Mouse (Mus musculus) forelimb bud, embryonic 11.5 days (tissue): ENCODE results near the gene Plrg1.

Experiments
- DNase-seq: peaks from one replicate; pipeline ENCODE4 v3.0.0-alpha.2; 2012; ENCODE audit warnings: low read depth, low spot score

The Plrg1 gene

GRCm38 (mm10) chr3:83055281-83056038 is at the start of gene Plrg1:
Plrg1 (plus strand) TSS chr3:83055522.
- peak; percentile 97 for DNase-seq

DNA sequence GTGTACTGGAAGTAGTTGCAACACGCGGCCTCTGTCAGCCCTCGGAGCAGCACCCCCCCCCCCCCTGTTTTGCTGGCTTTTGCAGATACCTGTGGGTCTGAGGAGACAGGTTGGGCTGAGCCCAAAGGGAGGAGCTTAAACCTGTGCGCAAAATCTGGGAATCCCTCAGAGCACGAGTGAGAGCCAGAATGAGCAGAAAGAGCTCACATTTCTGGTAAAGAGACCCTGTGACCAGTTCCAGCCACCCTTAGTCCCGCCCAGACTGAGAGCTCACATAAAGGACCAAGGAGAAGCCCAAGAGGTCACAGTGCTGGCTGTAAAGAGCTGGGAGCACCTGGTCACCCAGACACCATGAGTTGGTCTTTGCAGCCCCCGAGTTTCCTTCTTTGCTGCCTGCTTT is 47.8 kb upstream of the Plrg1 start, which contains the start of gene Fgg:
TSS of gene Fgg (plus strand) at position 168 of the 400 bp plus-strand sequence.
- no peak for DNase-seq

DNA sequence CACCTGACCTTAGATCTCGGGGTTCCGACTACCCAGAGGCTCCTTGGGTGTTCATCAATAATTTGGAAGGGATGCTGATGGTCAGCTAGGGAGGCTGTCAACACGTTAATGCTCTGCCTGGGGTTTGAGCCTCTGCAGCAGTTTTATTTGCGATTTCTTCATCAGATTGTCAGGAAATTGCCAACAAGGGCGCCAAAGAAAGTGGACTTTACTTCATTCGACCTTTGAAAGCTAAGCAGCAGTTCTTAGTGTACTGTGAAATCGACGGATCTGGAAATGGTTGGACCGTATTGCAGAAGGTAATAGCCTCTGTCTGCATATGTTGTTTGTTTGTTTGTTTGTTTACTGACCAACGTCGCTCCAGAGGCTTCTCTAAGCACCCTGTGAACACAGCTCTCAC is 45.0 kb upstream of the Plrg1 start:
- DNase-seq, result no peak

DNA sequence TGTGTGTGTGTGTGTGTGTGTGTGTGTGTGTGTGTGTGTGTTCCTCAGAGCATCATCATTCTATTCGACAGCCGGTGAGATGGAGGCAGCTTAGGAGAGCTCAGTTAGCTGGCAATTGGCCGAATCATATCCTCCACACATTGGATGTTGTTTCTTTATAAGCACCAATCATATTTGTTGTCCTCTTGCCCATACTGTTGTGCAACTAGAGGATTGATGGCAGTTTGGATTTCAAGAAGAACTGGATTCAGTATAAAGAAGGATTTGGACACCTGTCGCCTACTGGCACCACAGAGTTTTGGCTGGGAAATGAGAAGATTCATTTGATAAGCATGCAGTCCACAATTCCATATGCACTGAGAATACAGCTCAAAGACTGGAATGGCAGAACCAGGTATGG is 44.2 kb upstream of the Plrg1 start:
- no peak for DNase-seq

- no peak for DNase-seq
Measured at GRCm38 (mm10) chr3:83011565-83011964, 43.8 kb upstream of the Plrg1 start.

DNA sequence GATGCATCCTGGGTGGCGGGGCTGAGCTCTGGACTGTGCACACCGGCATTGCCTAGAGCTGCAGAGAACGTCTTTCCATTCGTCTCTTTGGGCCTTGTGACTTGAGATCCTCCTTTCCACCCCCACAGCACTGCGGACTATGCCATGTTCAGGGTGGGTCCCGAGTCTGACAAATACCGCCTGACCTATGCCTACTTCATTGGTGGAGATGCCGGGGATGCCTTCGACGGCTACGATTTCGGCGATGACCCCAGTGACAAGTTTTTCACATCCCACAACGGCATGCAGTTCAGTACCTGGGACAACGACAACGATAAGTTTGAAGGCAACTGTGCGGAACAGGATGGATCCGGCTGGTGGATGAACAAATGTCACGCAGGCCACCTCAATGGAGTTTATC is 42.7 kb upstream of the Plrg1 start:
- DNase-seq, result no peak

DNA sequence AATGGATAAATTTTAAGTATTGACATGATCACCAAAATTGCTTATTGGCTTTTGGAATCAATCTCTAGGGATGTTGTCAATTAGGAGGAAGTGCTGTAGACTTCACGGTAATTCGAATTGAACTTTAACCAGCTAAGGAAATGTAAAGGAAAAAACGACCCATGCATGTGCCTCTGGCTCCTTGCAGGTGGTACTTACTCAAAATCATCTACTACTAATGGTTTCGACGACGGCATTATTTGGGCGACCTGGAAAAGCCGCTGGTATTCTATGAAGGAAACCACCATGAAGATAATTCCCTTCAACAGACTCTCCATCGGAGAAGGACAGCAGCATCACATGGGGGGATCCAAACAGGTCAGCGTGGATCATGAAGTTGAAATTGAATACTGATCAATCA is 41.4 kb upstream of the Plrg1 start:
- no peak for DNase-seq

GRCm38 (mm10) chr3:83016236-83016635 is 39.1 kb upstream of the Plrg1 start:
- no peak for DNase-seq

DNA sequence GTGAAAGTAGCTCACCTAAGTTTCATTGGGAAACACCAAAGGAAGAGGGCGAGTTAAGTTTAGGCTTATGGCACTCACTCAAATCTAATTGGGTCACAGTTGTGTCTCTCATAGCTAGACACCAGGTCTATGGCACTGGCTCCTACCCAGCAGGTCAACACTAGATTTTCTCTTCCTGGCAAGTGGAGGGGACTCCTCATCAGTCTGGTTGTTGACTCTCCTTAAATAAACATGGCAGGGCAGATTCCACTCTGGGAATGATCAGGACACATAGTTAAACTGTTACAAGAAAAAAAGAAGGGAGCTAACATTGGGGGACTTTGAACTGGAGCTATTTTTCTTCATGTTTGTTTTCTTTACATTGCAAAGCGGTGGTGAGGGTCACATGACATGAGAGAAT is 34.9 kb upstream of the Plrg1 start:
- no peak for DNase-seq

DNA sequence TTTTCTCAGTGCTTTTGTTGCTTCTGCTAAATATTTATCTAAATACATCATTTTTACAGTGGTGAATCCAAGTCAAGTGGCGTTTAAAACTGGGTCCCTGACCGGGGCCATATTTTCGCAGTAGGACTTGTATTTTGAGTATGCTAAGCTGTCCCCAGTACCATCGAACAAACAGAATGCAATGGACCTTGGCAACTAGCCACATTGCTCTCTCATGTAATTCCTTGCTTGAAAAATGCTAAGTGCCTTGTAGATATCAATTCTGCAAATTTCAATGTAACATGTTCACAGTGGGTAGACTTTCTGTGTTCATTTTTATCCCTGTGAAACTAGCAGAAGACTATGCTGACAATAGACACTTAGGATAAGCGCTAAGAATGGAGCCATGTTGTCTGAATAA is 34.1 kb upstream of the Plrg1 start:
- no peak for DNase-seq

GRCm38 (mm10) chr3:83025036-83025435 is 30.3 kb upstream of the Plrg1 start:
- no peak for DNase-seq

DNA sequence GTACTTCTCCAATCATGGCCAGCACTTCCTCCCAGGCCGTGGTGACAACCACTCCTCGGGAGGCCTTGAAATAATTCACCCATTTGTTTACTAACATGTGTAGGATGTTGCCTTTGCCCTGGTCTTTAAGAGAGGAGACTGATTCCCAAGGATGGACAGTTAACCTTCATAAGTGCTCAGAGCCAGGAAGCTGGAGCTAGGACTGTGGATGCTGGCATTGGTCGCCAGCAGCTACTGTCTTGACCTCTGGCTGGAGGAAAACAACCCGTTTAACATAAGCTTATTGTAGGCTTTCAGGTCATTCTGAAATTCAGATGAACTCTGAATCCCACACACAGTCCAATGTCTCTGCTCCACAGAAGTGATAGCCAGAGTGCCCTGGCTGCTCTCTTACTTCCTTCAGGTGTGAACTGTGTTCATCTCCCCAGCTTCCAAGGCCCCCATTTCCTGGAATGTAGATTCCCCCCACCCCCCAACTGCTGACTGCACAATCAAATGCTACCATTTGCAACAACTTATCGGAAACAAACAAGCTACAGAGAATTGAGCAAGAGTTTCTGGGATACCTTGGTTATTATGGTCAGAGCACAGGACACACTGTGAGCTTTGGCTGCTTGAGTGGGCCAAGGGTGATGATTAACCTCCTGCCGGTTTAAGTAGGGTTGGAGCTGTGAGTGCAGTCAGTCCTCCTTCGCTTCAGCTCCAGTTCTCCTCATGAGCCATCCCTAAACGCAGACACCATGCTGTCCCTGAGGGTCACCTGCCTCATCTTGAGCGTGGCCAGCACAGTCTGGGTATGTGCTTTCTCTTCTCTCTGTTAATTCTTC is 29.6 kb upstream of the Plrg1 start, which contains the start of gene Fga:
TSS of gene Fga (plus strand) at position 602 of the 827 bp plus-strand sequence.
- no peak for DNase-seq

DNA sequence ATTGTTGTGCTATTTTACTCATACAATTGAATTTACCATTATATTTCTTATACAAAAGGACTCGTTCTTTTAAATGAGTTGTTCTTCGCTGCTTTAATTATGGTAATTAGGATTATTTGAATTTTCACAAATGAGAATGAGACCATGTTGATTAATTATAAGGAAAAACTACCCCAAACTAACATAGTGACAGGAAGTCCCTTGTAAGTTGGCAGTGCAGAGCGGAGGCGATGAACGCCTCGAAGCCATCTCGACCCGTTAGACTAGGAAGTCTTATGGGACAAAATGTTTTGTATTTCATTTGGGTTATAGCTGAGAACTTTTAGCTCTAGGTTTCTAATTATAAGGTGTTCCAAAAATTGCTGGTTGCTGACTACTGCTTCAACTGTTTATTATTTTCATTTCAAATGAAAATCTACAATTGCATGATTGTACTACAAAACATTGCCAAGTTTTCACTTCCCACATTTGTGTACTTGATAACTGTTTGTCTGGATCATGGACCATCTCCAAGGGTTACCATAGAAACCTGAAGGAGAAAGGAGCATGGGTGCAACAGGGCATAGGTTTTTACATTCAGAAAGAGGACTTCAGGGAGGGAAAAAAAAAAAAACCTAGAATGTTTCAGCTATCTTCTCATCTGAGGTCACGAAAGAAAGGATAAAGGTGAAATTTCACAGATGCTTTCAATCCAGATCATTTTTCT is 27.6 kb upstream of the Plrg1 start:
- no peak for DNase-seq

DNA sequence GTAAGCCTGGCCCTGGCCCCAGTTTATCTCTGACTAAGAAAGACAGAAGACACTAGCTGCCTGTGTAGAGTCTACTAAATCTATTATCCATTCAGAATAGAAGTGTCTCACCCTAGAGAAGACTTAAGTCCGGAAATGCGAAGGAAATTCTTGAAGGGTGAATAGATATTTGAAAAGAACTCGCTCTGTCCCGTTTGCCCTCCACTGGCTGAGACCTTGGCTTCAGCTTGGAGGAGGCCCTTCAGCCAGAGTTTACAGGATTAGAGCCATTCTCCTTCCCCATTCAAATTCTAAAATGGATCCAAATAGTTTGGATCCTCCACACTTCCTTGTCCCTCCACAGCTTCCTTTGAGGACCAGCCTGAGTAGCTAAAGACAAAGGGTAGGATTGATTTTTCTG is 25.0 kb upstream of the Plrg1 start:
- DNase-seq, result no peak

DNA sequence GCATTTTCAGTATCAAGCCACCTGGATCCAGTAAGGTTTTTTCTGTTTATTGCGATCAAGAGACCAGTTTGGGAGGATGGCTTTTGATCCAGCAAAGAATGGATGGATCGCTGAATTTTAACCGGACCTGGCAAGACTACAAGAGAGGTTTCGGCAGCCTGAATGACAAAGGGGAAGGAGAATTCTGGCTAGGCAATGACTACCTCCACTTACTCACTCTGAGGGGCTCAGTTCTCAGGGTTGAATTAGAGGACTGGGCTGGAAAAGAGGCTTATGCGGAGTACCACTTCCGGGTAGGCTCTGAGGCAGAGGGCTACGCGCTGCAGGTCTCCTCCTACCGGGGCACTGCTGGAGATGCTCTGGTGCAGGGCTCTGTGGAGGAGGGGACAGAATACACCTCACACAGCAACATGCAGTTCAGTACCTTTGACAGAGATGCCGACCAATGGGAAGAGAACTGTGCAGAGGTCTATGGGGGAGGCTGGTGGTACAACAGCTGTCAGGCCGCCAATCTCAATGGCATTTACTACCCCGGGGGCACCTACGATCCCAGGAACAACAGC is 22.5 kb upstream of the Plrg1 start:
- no peak for DNase-seq

DNA sequence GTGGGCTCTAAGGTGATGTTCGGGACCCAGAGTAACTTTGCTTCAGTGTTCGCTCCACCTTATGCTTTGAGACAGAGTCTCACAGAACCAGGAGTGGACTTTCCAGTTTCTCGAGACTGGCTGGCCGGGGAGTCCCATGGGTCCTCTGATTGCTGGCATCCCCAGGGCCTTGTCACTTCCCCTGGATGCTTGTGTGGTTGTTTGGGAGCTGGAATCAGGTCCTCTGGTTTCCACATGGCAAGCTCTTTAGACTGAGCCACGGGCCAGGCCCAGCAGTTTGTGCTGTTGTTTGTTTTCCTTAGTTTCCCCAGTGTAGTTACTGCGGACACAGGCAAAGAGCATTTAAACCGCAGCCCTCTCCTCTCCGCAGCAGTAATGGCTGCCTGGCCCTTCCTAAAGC is 21.5 kb upstream of the Plrg1 start:
- no peak for DNase-seq

DNA sequence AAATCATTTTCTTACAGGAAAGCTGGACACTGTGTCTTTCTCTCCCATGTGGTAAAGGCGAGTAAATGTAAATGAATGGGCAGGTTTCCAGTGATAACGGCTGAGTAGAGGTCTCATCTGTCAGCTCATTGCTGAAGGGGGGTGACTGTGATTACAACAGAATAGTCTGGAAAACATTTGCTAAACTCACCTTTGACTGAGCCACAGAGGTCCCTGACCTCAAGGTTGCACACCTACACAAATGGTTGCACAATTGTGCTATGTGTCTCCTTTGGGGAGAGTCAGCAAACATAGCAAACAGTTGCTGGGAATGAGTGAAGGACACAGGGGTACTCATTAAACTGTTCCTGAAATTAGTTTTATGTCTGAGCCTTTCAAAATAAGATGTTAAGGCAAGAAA is 16.5 kb upstream of the Plrg1 start:
- DNase-seq, result no peak

DNA sequence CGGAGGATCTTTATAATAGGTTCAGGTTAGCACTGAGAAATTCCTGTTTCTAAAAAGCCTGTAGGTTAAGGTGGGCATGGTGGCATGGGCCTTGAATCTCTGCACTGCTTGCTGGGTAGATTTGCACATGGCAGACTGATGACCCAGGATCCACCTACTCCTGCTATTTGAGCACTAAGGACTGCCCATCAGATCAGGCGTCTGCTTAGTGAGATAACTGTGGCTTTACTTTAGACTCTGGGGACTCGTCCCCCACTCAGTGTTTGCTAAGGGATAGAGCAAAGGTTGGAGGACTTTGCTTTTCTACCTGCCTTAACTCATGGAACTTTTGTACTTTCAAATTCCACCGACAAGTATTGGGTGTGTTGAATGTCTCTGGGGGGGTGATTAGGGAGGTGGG is 15.7 kb upstream of the Plrg1 start:
- no peak for DNase-seq

DNA sequence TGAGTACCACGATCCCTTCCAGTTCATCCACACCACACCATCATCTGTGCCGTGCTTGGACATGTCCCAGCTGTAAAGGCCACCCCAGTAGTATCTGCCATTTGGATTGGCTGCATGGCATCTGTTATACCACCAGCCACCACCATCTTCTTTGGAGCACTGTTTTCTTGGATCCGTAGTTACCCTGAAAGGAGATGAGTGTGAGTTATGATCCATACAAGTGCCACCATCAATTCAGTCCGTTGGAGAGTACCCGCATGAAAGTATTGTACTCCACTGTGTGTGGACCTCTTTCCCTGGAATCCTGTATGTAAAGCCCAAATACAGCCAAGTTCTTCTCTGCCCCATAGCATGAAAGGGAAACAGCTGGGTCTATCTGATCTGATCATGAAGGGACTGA is 12.9 kb upstream of the Plrg1 start:
- no peak for DNase-seq

GRCm38 (mm10) chr3:83046649-83047048 is 8.7 kb upstream of the Plrg1 start:
- DNase-seq, result no peak

GRCm38 (mm10) chr3:83049680-83050079 is 5.6 kb upstream of the Plrg1 start, which contains the start of gene Fgb:
Fgb (minus strand) TSS chr3:83049863.
- no peak for DNase-seq

DNA sequence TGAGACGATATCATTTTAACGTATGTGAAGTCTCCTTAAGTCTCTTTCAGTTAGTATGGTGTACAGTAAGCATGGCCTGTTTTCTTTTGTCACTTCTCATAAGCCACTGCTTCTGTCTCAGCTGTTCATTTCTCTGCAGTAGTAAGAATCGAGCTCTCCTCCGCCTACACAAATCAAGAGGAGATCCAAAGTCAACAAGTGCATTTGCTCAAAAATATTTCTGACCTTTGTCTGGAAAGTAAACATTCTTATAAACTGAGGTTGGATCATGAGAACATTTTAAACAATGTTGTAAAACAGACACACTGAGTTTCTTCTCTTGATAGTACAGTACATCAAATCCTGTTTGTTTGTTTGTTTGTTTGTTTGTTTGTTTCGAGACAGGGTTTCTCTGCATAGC is 4.7 kb upstream of the Plrg1 start:
- DNase-seq, result no peak
